Mouse (Mus musculus): ENCODE data around the gene Ctnna2. TPM values are rescaled to one million over a fixed set of nuclear protein-coding genes. Genes with fewer than 3 reads are reported as not detected.

Ctnna2 gene
- total and polyA plus RNA-seq, 2 experiments from 2014 or later, result 0.22 TPM; not detected in 1

DNA sequence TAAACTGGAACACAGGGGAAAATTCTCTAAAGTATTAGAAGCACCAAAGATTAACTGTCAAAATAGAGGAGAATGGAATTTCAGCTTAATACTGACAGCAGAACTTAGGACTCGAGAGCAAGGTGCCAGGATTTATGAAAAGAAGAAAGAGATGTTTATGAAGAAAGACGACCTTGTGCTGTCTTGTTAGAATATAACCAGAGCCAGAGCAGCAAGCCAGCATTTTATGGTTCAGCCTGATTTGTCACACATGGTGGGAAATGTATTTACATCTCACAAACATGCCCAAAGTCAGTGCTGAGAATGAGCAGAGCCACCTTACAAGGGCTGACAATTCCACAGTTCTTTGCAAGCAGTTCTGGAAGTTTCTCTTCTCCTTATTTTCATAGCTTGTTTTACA, 110.2 kb downstream of the Ctnna2 start:
- no peaks in the 10 kb centered on the region for H3K4me1 ChIP-seq (ENCODE audit: control insufficient read depth, insufficient read depth)
- H3K9me3 ChIP-seq (replicated peaks; ENCODE audit: control insufficient read depth, low read length), result no peaks in the 10 kb centered on the region
- H3K4me3 ChIP-seq (ENCODE audit: low read depth, low read length), result no peak overlapping the region
- ATAC-seq (ENCODE audit: insufficient read depth, low read depth) (no peak), DNase-seq (ENCODE audit: low spot score) (no peak)
- 43% methylated on average over 2 of the region's 2 CpGs for WGBS
- H3K36me3 ChIP-seq (replicated peaks; ENCODE audit: control insufficient read depth, insufficient read depth, low read length), result no peaks in the 10 kb centered on the region
- no peak overlapping the region for H3K27ac ChIP-seq (ENCODE audit: low read depth)
- TF ChIP-seq EP300 (IDR thresholded peaks at IDR 0.05; ENCODE audit: low read depth) (no peak), CTCF (IDR thresholded peaks at IDR 0.05; ENCODE audit: low read depth) (no peak)
- H3K27me3 ChIP-seq (ENCODE audit: control insufficient read depth, insufficient read depth, low read length), result no peaks in the 10 kb centered on the region
- H3K4me2 ChIP-seq (ENCODE audit: low read depth, low read length), result no peak overlapping the region
- no peak overlapping the region for H3K9ac ChIP-seq (replicated peaks; ENCODE audit: low read depth, low read length)

DNA sequence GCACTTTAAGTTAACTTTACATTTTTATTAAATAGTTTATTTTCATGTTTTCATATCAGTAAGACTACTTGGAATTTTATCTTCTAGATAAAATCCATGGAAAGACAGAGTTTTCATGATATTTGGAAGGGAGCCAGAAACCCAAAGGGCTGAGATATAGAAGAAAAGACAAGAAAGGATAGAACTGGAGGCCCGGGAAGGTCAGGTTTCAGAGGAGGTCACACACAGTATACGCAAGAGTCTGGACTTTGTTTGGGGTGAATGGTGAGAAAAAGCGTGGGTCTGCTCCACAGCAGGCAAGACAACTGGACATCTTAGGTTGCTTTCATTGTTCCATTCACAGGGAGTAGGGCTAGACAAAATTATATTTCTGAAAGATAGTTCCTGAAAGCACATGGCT, 111.4 kb downstream of the Ctnna2 start:
- H3K4me1 ChIP-seq (ENCODE audit: control insufficient read depth, insufficient read depth), result no peaks in the 10 kb centered on the region
- no peaks in the 10 kb centered on the region for H3K9me3 ChIP-seq (replicated peaks; ENCODE audit: control insufficient read depth, low read length)
- no peak for TF ChIP-seq CTCF (IDR thresholded peaks at IDR 0.05; ENCODE audit: low read depth)
- TF ChIP-seq EP300 (IDR thresholded peaks at IDR 0.05; ENCODE audit: low read depth), result no peak
- H3K27me3 ChIP-seq (ENCODE audit: control insufficient read depth, insufficient read depth, low read length), result no peaks in the 10 kb centered on the region
- H3K4me2 ChIP-seq (ENCODE audit: low read depth, low read length), result no peak overlapping the region
- no peak overlapping the region for H3K27ac ChIP-seq (ENCODE audit: low read depth)
- no peak overlapping the region for H3K9ac ChIP-seq (replicated peaks; ENCODE audit: low read depth, low read length)
- H3K36me3 ChIP-seq (replicated peaks; ENCODE audit: control insufficient read depth, insufficient read depth, low read length), result no peaks in the 10 kb centered on the region
- no peak for DNase-seq (ENCODE audit: low spot score)
- no peak for ATAC-seq (ENCODE audit: insufficient read depth, low read depth)
- WGBS, result 49% methylated on average over 3 of the region's 3 CpGs
- no peak overlapping the region for H3K4me3 ChIP-seq (ENCODE audit: low read depth, low read length)

DNA sequence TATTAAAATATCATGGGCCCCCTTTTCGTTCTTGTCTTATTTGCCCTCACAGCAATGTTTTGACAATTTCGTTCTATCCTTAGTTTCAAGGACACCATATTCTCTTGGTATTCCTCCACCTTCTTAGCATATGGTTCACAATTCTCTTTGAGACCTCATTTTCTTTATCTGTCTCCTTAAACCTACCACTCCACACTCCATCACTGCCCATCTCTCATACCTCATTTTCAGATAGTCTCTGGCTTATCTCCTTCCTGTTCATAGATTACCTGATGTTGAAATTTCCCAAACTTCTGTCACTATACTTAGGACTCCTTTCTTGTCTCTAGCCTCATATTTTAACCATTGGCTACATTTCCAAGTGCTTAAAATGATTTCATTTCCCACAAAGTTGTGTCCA, 116.1 kb downstream of the Ctnna2 start:
- no peak overlapping the region for H3K4me2 ChIP-seq (ENCODE audit: low read depth, low read length)
- H3K9me3 ChIP-seq (replicated peaks; ENCODE audit: control insufficient read depth, low read length), result no peaks in the 10 kb centered on the region
- H3K36me3 ChIP-seq (replicated peaks; ENCODE audit: control insufficient read depth, insufficient read depth, low read length), result no peaks in the 10 kb centered on the region
- ATAC-seq (ENCODE audit: insufficient read depth, low read depth), result no peak
- TF ChIP-seq CTCF (IDR thresholded peaks at IDR 0.05; ENCODE audit: low read depth), result no peak
- no peak overlapping the region for H3K27ac ChIP-seq (ENCODE audit: low read depth)
- H3K4me3 ChIP-seq (ENCODE audit: low read depth, low read length), result no peak overlapping the region
- H3K27me3 ChIP-seq (ENCODE audit: control insufficient read depth, insufficient read depth, low read length), result no peaks in the 10 kb centered on the region
- no peak overlapping the region for H3K9ac ChIP-seq (replicated peaks; ENCODE audit: low read depth, low read length)
- no peak for DNase-seq (ENCODE audit: low spot score)
- WGBS, result 65% methylated on average over 2 of the region's 2 CpGs
- no peaks in the 10 kb centered on the region for H3K4me1 ChIP-seq (ENCODE audit: control insufficient read depth, insufficient read depth)

DNA sequence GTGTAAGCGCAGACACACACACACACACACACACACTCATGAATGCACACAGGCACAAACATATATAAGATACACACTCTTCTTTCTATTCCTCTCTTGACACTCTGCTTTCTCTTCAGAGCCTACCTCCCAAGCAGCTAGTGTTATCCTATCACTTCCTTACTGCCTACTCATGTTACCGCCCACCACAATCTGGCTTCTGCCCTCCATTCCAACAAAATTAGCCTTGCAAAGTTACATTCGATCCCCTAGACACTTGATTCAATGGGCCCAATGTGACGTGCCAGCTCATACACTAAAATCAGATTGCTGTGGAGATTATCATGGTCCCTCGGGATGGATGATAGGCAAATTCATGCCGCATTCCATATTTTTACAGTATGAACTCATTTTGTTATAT, 116.7 kb downstream of the Ctnna2 start:
- WGBS, result 62% methylated on average over 6 of the region's 6 CpGs
- Histone ChIP-seq H3K27me3 (ENCODE audit: control insufficient read depth, insufficient read depth, low read length) (no peaks in the 10 kb centered on the region), H3K4me3 (ENCODE audit: low read depth, low read length) (no peak overlapping the region), H3K9me3 (replicated peaks; ENCODE audit: control insufficient read depth, low read length) (no peaks in the 10 kb centered on the region), H3K4me2 (ENCODE audit: low read depth, low read length) (no peak overlapping the region), H3K36me3 (replicated peaks; ENCODE audit: control insufficient read depth, insufficient read depth, low read length) (no peaks in the 10 kb centered on the region), H3K27ac (ENCODE audit: low read depth) (no peak overlapping the region), H3K4me1 (ENCODE audit: control insufficient read depth, insufficient read depth) (no peaks in the 10 kb centered on the region), H3K9ac (replicated peaks; ENCODE audit: low read depth, low read length) (no peak overlapping the region)
- TF ChIP-seq EP300 (IDR thresholded peaks at IDR 0.05; ENCODE audit: low read depth) (no peak), CTCF (IDR thresholded peaks at IDR 0.05; ENCODE audit: low read depth) (no peak)
- DNase-seq (ENCODE audit: low spot score) (no peak), ATAC-seq (ENCODE audit: insufficient read depth, low read depth) (no peak)

DNA sequence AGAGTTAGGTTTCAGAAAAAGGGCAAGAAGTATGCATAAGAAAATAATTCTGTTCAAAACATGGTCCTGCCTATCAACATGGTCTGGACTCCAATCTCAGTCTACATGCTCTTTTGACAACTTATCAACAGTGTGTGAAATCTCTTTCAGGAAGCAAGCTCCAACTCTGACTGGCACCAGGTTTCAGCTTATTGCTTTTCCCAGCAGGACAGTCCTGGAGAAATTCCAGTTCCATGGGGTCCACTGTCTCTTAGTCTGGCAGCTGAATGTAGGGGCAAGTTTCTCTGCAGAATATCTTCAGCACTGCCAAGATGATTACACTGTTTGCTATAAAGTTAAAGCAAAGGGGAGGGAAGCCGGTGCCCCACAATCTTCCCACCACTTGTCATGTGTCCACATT, 130.1 kb downstream of the Ctnna2 start:
- Histone ChIP-seq H3K9ac (replicated peaks; ENCODE audit: low read depth, low read length) (no peak overlapping the region), H3K27me3 (ENCODE audit: control insufficient read depth, insufficient read depth, low read length) (no peaks in the 10 kb centered on the region), H3K4me3 (ENCODE audit: low read depth, low read length) (no peak overlapping the region), H3K4me1 (ENCODE audit: control insufficient read depth, insufficient read depth) (no peaks in the 10 kb centered on the region), H3K4me2 (ENCODE audit: low read depth, low read length) (no peak overlapping the region), H3K9me3 (replicated peaks; ENCODE audit: control insufficient read depth, low read length) (no peaks in the 10 kb centered on the region), H3K27ac (ENCODE audit: low read depth) (no peak overlapping the region), H3K36me3 (replicated peaks; ENCODE audit: control insufficient read depth, insufficient read depth, low read length) (no peaks in the 10 kb centered on the region)
- DNase-seq (ENCODE audit: low spot score) (no peak), ATAC-seq (ENCODE audit: insufficient read depth, low read depth) (no peak)
- no peak for TF ChIP-seq CTCF (IDR thresholded peaks at IDR 0.05; ENCODE audit: low read depth)
- TF ChIP-seq EP300 (IDR thresholded peaks at IDR 0.05; ENCODE audit: low read depth), result no peak
- WGBS, result 68% methylated on average over 1 of the region's 1 CpGs

DNA sequence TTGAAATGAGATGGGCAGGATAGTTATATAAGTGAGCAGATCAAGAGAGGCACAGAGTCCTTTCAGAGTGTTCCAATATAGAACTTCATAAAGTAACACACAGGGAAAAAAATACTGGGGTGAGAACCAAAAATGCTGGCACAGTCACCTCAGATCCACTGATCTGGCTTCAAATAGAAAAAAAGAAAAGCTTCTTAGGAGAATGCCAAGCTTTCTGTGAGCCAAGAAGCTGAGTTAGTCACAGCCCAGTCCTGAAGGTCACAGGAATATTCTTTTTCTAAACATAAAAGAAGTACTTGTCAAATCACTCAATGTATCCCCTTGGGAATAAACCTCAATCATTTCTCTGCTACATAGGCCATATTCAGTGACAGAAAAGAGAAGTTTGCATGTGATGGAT, 130.7 kb downstream of the Ctnna2 start:
- TF ChIP-seq CTCF (IDR thresholded peaks at IDR 0.05; ENCODE audit: low read depth), result no peak
- TF ChIP-seq EP300 (IDR thresholded peaks at IDR 0.05; ENCODE audit: low read depth), result no peak
- no peak overlapping the region for H3K9ac ChIP-seq (replicated peaks; ENCODE audit: low read depth, low read length)
- H3K27ac ChIP-seq (ENCODE audit: low read depth), result no peak overlapping the region

More for the DNA sequence above, 130.7 kb downstream of the Ctnna2 start:
- DNase-seq (ENCODE audit: low spot score), result no peak
- Histone ChIP-seq H3K27me3 (ENCODE audit: control insufficient read depth, insufficient read depth, low read length) (no peaks in the 10 kb centered on the region), H3K9me3 (replicated peaks; ENCODE audit: control insufficient read depth, low read length) (no peaks in the 10 kb centered on the region), H3K36me3 (replicated peaks; ENCODE audit: control insufficient read depth, insufficient read depth, low read length) (no peaks in the 10 kb centered on the region), H3K4me3 (ENCODE audit: low read depth, low read length) (no peak overlapping the region), H3K4me2 (ENCODE audit: low read depth, low read length) (no peak overlapping the region), H3K4me1 (ENCODE audit: control insufficient read depth, insufficient read depth) (no peaks in the 10 kb centered on the region)
- ATAC-seq (ENCODE audit: insufficient read depth, low read depth), result no peak
